ENCODE assay signal across 8 mouse cellular contexts in genomic region chr2:119304798-119305208, GRCm38 (mm10). TPM values are rescaled to one million over a fixed set of nuclear protein-coding genes. Genes with fewer than 3 reads are reported as not detected.
DNase-seq lines count a peak whose midpoint lies in the region; ATAC-seq and TF ChIP-seq lines count a peak whose summit lies in the region.

No protein-coding gene starts in this region.

- peak overlapping the region; percentile 51; the same call in 1 of the 2 replicates for H3K27ac ChIP-seq in limb, embryonic 12.5 days
- no peak overlapping the region for H3K27ac ChIP-seq in neural tube, embryonic 13.5 days (replicated peaks)
- no peak overlapping the region for H3K27ac ChIP-seq in cerebellum, adult 2 months (ENCODE audit: insufficient read depth, low read length)

- no peaks in the 10 kb centered on the region for H3K27me3 ChIP-seq in limb, embryonic 12.5 days
- H3K27me3 ChIP-seq in neural tube, embryonic 13.5 days: no peaks in the 10 kb centered on the region; the same call in 1 of the 2 replicates
- H3K27me3 ChIP-seq in cerebellum, adult 2 months (ENCODE audit: control insufficient read depth, insufficient read depth, low read length): no peaks in the 10 kb centered on the region

- H3K4me3 ChIP-seq in limb, embryonic 12.5 days (replicated peaks): no peak overlapping the region
- H3K4me3 ChIP-seq in neural tube, embryonic 13.5 days: no peak overlapping the region
- H3K4me3 ChIP-seq in cerebellum, adult 2 months (replicated peaks; ENCODE audit: insufficient read depth, low read depth, low read length): no peak overlapping the region

- peaks cover 5% of the 10 kb centered on the region; the same call in 1 of the 2 replicates for H3K36me3 ChIP-seq in limb, embryonic 12.5 days
- no peaks in the 10 kb centered on the region for H3K36me3 ChIP-seq in neural tube, embryonic 13.5 days

- WGBS in limb, embryonic 12.5 days: 9% methylated on average over 3 of the region's 3 CpGs
- WGBS in neural tube, embryonic 13.5 days: 19% methylated on average over 3 of the region's 3 CpGs
- 43% methylated on average over 3 of the region's 3 CpGs for WGBS in cerebellum, adult 2 months

- H3K9ac ChIP-seq in limb, embryonic 12.5 days (replicated peaks): no peak overlapping the region
- H3K9ac ChIP-seq in neural tube, embryonic 13.5 days: 0 out of 2 replicates have a peak overlapping the region, but pooled peaks have one; percentile 34

- peak; percentile 41; the same call in 1 of the 2 replicates for ATAC-seq in limb, embryonic 12.5 days (ENCODE audit: insufficient number of reproducible peaks, insufficient read depth, low FRiP score, low TSS enrichment, low read depth)
- 0 out of 2 replicates have a peak, but pooled peaks have one; percentile 29 for ATAC-seq in neural tube, embryonic 13.5 days (ENCODE audit: low read depth)
- ATAC-seq in granulocyte monocyte progenitor cell, adult 5-6 weeks (replicated peaks; ENCODE audit: poor library complexity, severe bottlenecking): no peak

- no peak for TF ChIP-seq POLR2A in cerebellum, adult 2 months (IDR thresholded peaks at IDR 0.05; ENCODE audit: borderline replicate concordance, insufficient read depth, low read length)

- no peak for TF ChIP-seq CTCF in cerebellum, adult 2 months (IDR thresholded peaks at IDR 0.05; ENCODE audit: borderline replicate concordance, insufficient read depth, low read depth, low read length)

- H3K4me1 ChIP-seq in limb, embryonic 12.5 days (replicated peaks): peaks cover 33% of the 10 kb centered on the region
- H3K4me1 ChIP-seq in neural tube, embryonic 13.5 days (replicated peaks): peaks cover 28% of the 10 kb centered on the region
- H3K4me1 ChIP-seq in cerebellum, adult 2 months (ENCODE audit: control insufficient read depth, insufficient read depth, low read length): peaks cover 6% of the 10 kb centered on the region

- H3K4me2 ChIP-seq in limb, embryonic 12.5 days: no peak overlapping the region
- H3K4me2 ChIP-seq in neural tube, embryonic 13.5 days: no peak overlapping the region

- DNase-seq in heart, adult 11 months: peak; percentile 98
- no peak for DNase-seq in heart, adult 8-10 months (ENCODE audit: low spot score)
- peak; percentile 55 for DNase-seq in heart, postnatal 4 days
- no peak for DNase-seq in urinary bladder, postnatal 36 days (ENCODE audit: low spot score in 2 of 2)
- DNase-seq in cerebellum, adult 2 months: no peak

- H3K9me3 ChIP-seq in limb, embryonic 12.5 days: no peaks in the 10 kb centered on the region
- no peaks in the 10 kb centered on the region for H3K9me3 ChIP-seq in neural tube, embryonic 13.5 days

RNA-seq across cellular contexts. Expression of gene Vps18, which starts 16.3 kb away (rescaled TPM):
- 10 to 100 TPM; 12.5 to 14.0 (median 13.6) TPM for total RNA-seq in heart, adult 8-10 months (2022)
- total RNA-seq in heart, postnatal 4 days (2021): 10 to 100 TPM; 13.9 to 14.0 TPM
- polyA plus RNA-seq in limb, embryonic 12.5 days (2016; fragmentation: Nextera tagmentation; extraction: Ambion mirVana): 23.8 and 24.6 TPM in 2 replicates
- 23.9 and 24.2 TPM in 2 replicates for polyA plus RNA-seq in neural tube, embryonic 13.5 days (2015; fragmentation: Nextera tagmentation; extraction: Ambion mirVana)
- 11.3 and 14.8 TPM in 2 replicates for total RNA-seq in granulocyte monocyte progenitor cell, adult 5-6 weeks (2014; fragmentation: Nextera tagmentation)
- 17.2 and 21.1 TPM in 2 replicates for total RNA-seq in granulocyte monocyte progenitor cell, adult 5-6 weeks (2017)
- 37.8 and 38.8 TPM in 2 replicates for polyA plus RNA-seq in cerebellum, adult 2 months (2012; rRNA removed)

RNA-seq across cellular contexts. Expression of gene Dll4, which starts 20.8 kb away (rescaled TPM):
- total RNA-seq in heart, adult 8-10 months (2022): 10 to 100 TPM; 12.1 to 18.7 (median 18.6) TPM
- total RNA-seq in heart, postnatal 4 days (2021): 10 to 100 TPM; 19.7 to 20.8 TPM
- 4.8 and 5.3 TPM in 2 replicates for polyA plus RNA-seq in limb, embryonic 12.5 days (2016; fragmentation: Nextera tagmentation; extraction: Ambion mirVana)
- polyA plus RNA-seq in neural tube, embryonic 13.5 days (2015; fragmentation: Nextera tagmentation; extraction: Ambion mirVana): 4.9 and 5.3 TPM in 2 replicates
- not detected in 2 replicates for total RNA-seq in granulocyte monocyte progenitor cell, adult 5-6 weeks (2014; fragmentation: Nextera tagmentation)
- total RNA-seq in granulocyte monocyte progenitor cell, adult 5-6 weeks (2017): not detected in 2 replicates
- polyA plus RNA-seq in cerebellum, adult 2 months (2012; rRNA removed): 3.1 and 4.1 TPM in 2 replicates

RNA-seq across cellular contexts. Expression of gene Rhov, which starts 33.7 kb away (rescaled TPM):
- total RNA-seq in heart, adult 8-10 months (2022): not detected
- total RNA-seq in heart, postnatal 4 days (2021): not detected
- polyA plus RNA-seq in limb, embryonic 12.5 days (2016; fragmentation: Nextera tagmentation; extraction: Ambion mirVana): 8.5 TPM in 2 replicates
- polyA plus RNA-seq in neural tube, embryonic 13.5 days (2015; fragmentation: Nextera tagmentation; extraction: Ambion mirVana): 18.3 and 19.1 TPM in 2 replicates
- not detected in 2 replicates for total RNA-seq in granulocyte monocyte progenitor cell, adult 5-6 weeks (2014; fragmentation: Nextera tagmentation)
- 0.26 and 0.65 TPM in 2 replicates for total RNA-seq in granulocyte monocyte progenitor cell, adult 5-6 weeks (2017)
- 8.4 and 10.4 TPM in 2 replicates for polyA plus RNA-seq in cerebellum, adult 2 months (2012; rRNA removed)

RNA-seq across cellular contexts. Expression of gene Chac1, which starts 46.2 kb away (rescaled TPM):
- 10 to 100 TPM in 1 of 4 experiments, 1 to 10 TPM in 3; 2.8 to 15.4 (median 5.2) TPM for total RNA-seq in heart, adult 8-10 months (2022)
- total RNA-seq in heart, postnatal 4 days (2021): under 1 TPM; 0.43 to 0.81 TPM
- polyA plus RNA-seq in limb, embryonic 12.5 days (2016; fragmentation: Nextera tagmentation; extraction: Ambion mirVana): 0.45 and 0.68 TPM in 2 replicates
- 6.2 TPM in 2 replicates for polyA plus RNA-seq in neural tube, embryonic 13.5 days (2015; fragmentation: Nextera tagmentation; extraction: Ambion mirVana)
- total RNA-seq in granulocyte monocyte progenitor cell, adult 5-6 weeks (2014; fragmentation: Nextera tagmentation): not detected in 2 replicates
- total RNA-seq in granulocyte monocyte progenitor cell, adult 5-6 weeks (2017): not detected in 2 replicates
- polyA plus RNA-seq in cerebellum, adult 2 months (2012; rRNA removed): 8.1 and 9.8 TPM in 2 replicates

Comparison
In these comparisons a context has a peak if more than half of its experiments do, and no peak if none do; other contexts are left out.
1. DNase-seq: peak in heart, adult 11 months (single experiment) and heart, postnatal 4 days (single experiment); none in heart, adult 8-10 months (single experiment), urinary bladder, postnatal 36 days (0 of 2) and cerebellum, adult 2 months (0 of 2).
2. RNA of gene Dll4, which starts 20.8 kb away (total RNA-seq): 19.7 to 20.8 TPM in heart, postnatal 4 days and 12.1 to 18.7 TPM in heart, adult 8-10 months; not detected in granulocyte monocyte progenitor cell, adult 5-6 weeks; every median in the first group is over 10 times any median in the second.